In the genomic region with DNA sequence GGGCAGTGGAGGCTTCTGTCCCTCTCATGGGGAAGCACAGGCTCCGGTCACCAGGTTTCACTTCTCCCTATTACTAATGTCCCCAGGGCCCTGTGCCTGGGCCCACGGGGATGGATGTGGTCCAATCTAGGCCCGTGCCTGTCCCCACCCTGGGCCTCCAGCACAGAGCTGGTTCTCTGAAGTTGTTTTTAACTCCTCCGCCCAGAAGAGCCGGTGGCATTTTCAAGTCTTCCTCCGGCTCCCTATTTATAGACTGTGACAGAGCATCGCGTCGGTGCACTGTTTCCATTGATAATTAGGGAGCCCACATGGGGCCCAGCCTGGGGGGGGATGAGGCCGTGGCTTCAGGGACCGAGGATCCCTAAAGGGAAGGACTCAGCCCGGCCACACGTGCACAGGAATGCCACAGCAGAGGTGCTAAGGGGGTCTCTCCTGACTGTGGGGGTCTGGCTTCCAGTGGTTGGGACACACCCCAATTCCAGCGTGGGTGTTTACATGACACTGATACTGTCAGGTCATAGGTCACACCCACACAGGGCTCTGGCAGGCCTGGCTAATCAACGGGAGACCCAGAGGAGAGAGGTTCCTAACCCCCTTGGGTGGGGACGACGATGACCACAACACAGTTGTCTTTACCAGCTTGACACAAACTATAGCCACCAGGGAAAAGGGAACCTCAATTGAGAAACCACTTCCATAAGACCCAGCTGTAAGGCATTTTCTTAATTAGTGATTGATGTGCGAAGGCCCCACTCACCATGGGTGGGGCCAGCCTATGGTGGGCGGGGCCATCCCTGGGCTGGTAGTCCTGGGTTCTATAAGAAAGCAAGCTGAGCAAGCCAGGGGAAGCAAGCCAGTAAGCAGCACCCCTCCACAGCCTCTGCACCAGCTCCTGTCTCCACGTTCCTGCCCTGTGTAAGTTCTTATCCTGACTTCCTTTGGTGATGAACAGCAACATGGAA, we compare ENCODE assay signal across 9 mouse cellular contexts. TPM values are rescaled to one million over a fixed set of nuclear protein-coding genes. Genes with fewer than 3 reads are reported as not detected.
DNase-seq lines count a peak whose midpoint lies in the region; ATAC-seq and TF ChIP-seq lines count a peak whose summit lies in the region.
"Had no signal": no experiment of that assay in that cellular context is flagged by ENCODE, and none has a peak within 500 bp of the region (broad histone marks: within the 10 kb centered on the region; RNA-seq: fewer than 3 reads in every experiment).

No protein-coding gene starts in this region.

- H3K36me3 ChIP-seq in heart, adult 2 months (ENCODE audit: control insufficient read depth, insufficient read depth, low read length): no peaks in the 10 kb centered on the region
- H3K36me3 ChIP-seq in liver, embryonic 11.5 days (ENCODE audit: control insufficient read depth, insufficient read depth, low read length): no peaks in the 10 kb centered on the region
- H3K36me3 ChIP-seq in midbrain, embryonic 14.5 days (ENCODE audit: control insufficient read depth, insufficient read depth, low read length): no peaks in the 10 kb centered on the region

- TF ChIP-seq EP300 in heart, adult 2 months (IDR thresholded peaks at IDR 0.05; ENCODE audit: insufficient read depth, low read depth, low read length): no peak

- no peaks in the 10 kb centered on the region for H3K27me3 ChIP-seq in heart, adult 2 months (ENCODE audit: control insufficient read depth, insufficient read depth, low read length)
- no peaks in the 10 kb centered on the region for H3K27me3 ChIP-seq in liver, embryonic 11.5 days (replicated peaks; ENCODE audit: control insufficient read depth, insufficient read depth, low read length)
- no peaks in the 10 kb centered on the region for H3K27me3 ChIP-seq in midbrain, embryonic 14.5 days (ENCODE audit: control insufficient read depth, insufficient read depth, low read length)

- H3K4me1 ChIP-seq in heart, adult 2 months (ENCODE audit: control insufficient read depth, insufficient read depth, low read length): peaks cover 22% of the 10 kb centered on the region
- peaks cover 59% of the 10 kb centered on the region for H3K4me1 ChIP-seq in liver, embryonic 11.5 days (replicated peaks; ENCODE audit: control insufficient read depth, insufficient read depth, low read length)
- no peaks in the 10 kb centered on the region for H3K4me1 ChIP-seq in midbrain, embryonic 14.5 days (ENCODE audit: control insufficient read depth, insufficient read depth, low read length)

- peaks cover 9% of the 10 kb centered on the region for H3K79me2 ChIP-seq in heart, adult 2 months (replicated peaks; ENCODE audit: control insufficient read depth, insufficient read depth, low read length)

- intact Hi-C loops in gastrocnemius, adult 2 months (cut with DNase I): no loop called here
- intact Hi-C loops in heart, adult 2 months (cut with DNase I): no loop called here

- peak overlapping the region; percentile 53 for H3K4me3 ChIP-seq in gastrocnemius, adult 2 months
- H3K4me3 ChIP-seq in heart, adult 2 months: no peak overlapping the region
- H3K4me3 ChIP-seq in liver, embryonic 11.5 days (ENCODE audit: low read depth, low read length): no peak overlapping the region
- H3K4me3 ChIP-seq in midbrain, embryonic 14.5 days (replicated peaks; ENCODE audit: low read depth, low read length): no peak overlapping the region

- peak overlapping the region; percentile 45 for H3K9ac ChIP-seq in heart, adult 2 months (ENCODE audit: low read depth, low read length)
- peak overlapping the region; percentile 34 for H3K9ac ChIP-seq in liver, embryonic 11.5 days (ENCODE audit: low read depth, low read length)
- H3K9ac ChIP-seq in midbrain, embryonic 14.5 days (replicated peaks; ENCODE audit: low read length): no peak overlapping the region

- peak overlapping the region; percentile 52 for H3K4me2 ChIP-seq in liver, embryonic 11.5 days
- H3K4me2 ChIP-seq in midbrain, embryonic 14.5 days (ENCODE audit: low read length): no peak overlapping the region

- peak; percentile 85 for DNase-seq in gastrocnemius, adult 2 months
- no peak for DNase-seq in gastrocnemius, postnatal 4 days (ENCODE audit: low spot score in 2 of 2)
- DNase-seq in CD4-positive, CD25-positive, alpha-beta regulatory T cell, adult 2 months (ENCODE audit: low read depth, low spot score): peak; percentile 49
- DNase-seq in heart, adult 2 months: peak in 1 of 2 experiments; percentile 60
- peak; percentile 56 for DNase-seq in liver, embryonic 11.5 days (ENCODE audit: low spot score)
- no peak for DNase-seq in adrenal gland, adult 8-10 months
- no peak for DNase-seq in midbrain, embryonic 14.5 days
- DNase-seq in layer of hippocampus, postnatal 25 days (ENCODE audit: extremely low spot score in 1 of 2, low spot score in 1 of 2): no peak

- no peaks in the 10 kb centered on the region for H3K9me3 ChIP-seq in liver, embryonic 11.5 days (ENCODE audit: control insufficient read depth, low read length)
- no peaks in the 10 kb centered on the region for H3K9me3 ChIP-seq in midbrain, embryonic 14.5 days (ENCODE audit: control insufficient read depth, low read length)

- ATAC-seq in liver, embryonic 11.5 days (replicated peaks; ENCODE audit: low FRiP score): peak; percentile 53
- no peak for ATAC-seq in midbrain, embryonic 14.5 days (ENCODE audit: low FRiP score, low TSS enrichment)

- no peak for TF ChIP-seq POLR2A in heart, adult 2 months (IDR thresholded peaks at IDR 0.05; ENCODE audit: insufficient read depth, low read depth, low read length)

- WGBS in heart, adult 2 months: 17% methylated on average over 20 of the region's 20 CpGs
- 22% methylated on average over 20 of the region's 20 CpGs for WGBS in liver, embryonic 11.5 days
- WGBS in midbrain, embryonic 14.5 days: 63% methylated on average over 20 of the region's 20 CpGs

- peak overlapping the region; percentile 96 for H3K27ac ChIP-seq in gastrocnemius, adult 2 months
- peak overlapping the region; percentile 61 for H3K27ac ChIP-seq in heart, adult 2 months
- H3K27ac ChIP-seq in liver, embryonic 11.5 days (ENCODE audit: low read depth, low read length): peak overlapping the region; percentile 79
- no peak overlapping the region for H3K27ac ChIP-seq in midbrain, embryonic 14.5 days (replicated peaks; ENCODE audit: low read depth, low read length)

- TF ChIP-seq CTCF in gastrocnemius, adult 2 months (IDR thresholded peaks at IDR 0.05): no peak
- no peak for TF ChIP-seq CTCF in heart, adult 2 months (IDR thresholded peaks at IDR 0.05)

RNA-seq across cellular contexts. Expression of gene Crybb3, which starts 33.2 kb away (rescaled TPM):
- total RNA-seq in gastrocnemius, adult 2 months (2021): 1 to 10 TPM in 1 of 2 experiments, under 1 TPM in 1; 0.79 to 1.0 TPM
- total RNA-seq in gastrocnemius, postnatal 4 days (2021): 1 to 10 TPM; 1.8 to 2.0 TPM
- 1 to 10 TPM in 1 of 2 experiments, under 1 TPM in 1; 0.68 to 1.5 TPM for total RNA-seq in heart, adult 2 months (2021)
- polyA plus RNA-seq in heart, adult 2 months (2012; rRNA removed): 2.6 and 4.2 TPM in 2 replicates
- polyA plus RNA-seq in liver, embryonic 11.5 days (2014; fragmentation: Nextera tagmentation; extraction: Ambion mirVana): 0.27 and 0.49 TPM in 2 replicates
- total RNA-seq in adrenal gland, adult 8-10 months (2022): 1 to 10 TPM in 2 of 4 experiments, under 1 TPM in 1, not detected in 1; 0.84 to 2.6 (median 2.3) TPM
- polyA plus RNA-seq in midbrain, embryonic 14.5 days (2014; fragmentation: Nextera tagmentation; extraction: Ambion mirVana): 0.70 and 0.77 TPM in 2 replicates
- total RNA-seq in layer of hippocampus, postnatal 25 days (2021): 1 to 10 TPM; 1.5 to 2.8 TPM

RNA-seq across cellular contexts. Expression of gene Crybb2, which starts 44.6 kb away (rescaled TPM):
- total RNA-seq in gastrocnemius, adult 2 months (2021): not detected
- total RNA-seq in gastrocnemius, postnatal 4 days (2021): not detected
- total RNA-seq in heart, adult 2 months (2021): not detected
- polyA plus RNA-seq in heart, adult 2 months (2012; rRNA removed): not detected in 2 replicates
- polyA plus RNA-seq in liver, embryonic 11.5 days (2014; fragmentation: Nextera tagmentation; extraction: Ambion mirVana): not detected in 2 replicates
- total RNA-seq in adrenal gland, adult 8-10 months (2022): not detected
- not detected in 2 replicates for polyA plus RNA-seq in midbrain, embryonic 14.5 days (2014; fragmentation: Nextera tagmentation; extraction: Ambion mirVana)
- not detected for total RNA-seq in layer of hippocampus, postnatal 25 days (2021)
- polyA plus RNA-seq: frontal cortex, adult 2 months had no signal

Comparison
In these comparisons a context has a peak if more than half of its experiments do, and no peak if none do; other contexts are left out.
1. DNase-seq: peak in gastrocnemius, adult 2 months (single experiment), CD4-positive, CD25-positive, alpha-beta regulatory T cell, adult 2 months (single experiment) and liver, embryonic 11.5 days (single experiment); none in gastrocnemius, postnatal 4 days (0 of 2), adrenal gland, adult 8-10 months (single experiment), midbrain, embryonic 14.5 days (single experiment) and layer of hippocampus, postnatal 25 days (0 of 2).